Mouse (Mus musculus) liver, adult 2 months (tissue): ENCODE results near the gene Mast1. TPM values are rescaled to one million over a fixed set of nuclear protein-coding genes. Genes with fewer than 3 reads are reported as not detected.
A peak's percentile ranks its signal among the peaks of the same experiment; 100 is the strongest.

Source experiments
- DNase-seq: peaks from one replicate; pipeline ENCODE4 v3.0.0-alpha.2; 2011; ENCODE audit warnings: low read depth, low spot score; ENCODE audit errors: extremely low read depth
- H3K27ac ChIP-seq: fragments of 200-500 bp; replicated peaks from 2 replicates; pipeline ENCODE4 v1.5.1; 2012; ENCODE audit warnings: low read depth, mild to moderate bottlenecking, control low read depth, inconsistent platforms, low read length; ENCODE audit not compliant: insufficient read depth
- H3K27me3 ChIP-seq: fragments of 200-500 bp; 2 replicates; pipeline ENCODE4 v1.6.1; 2012; ENCODE audit warnings: mild to moderate bottlenecking, moderate library complexity, low read length, inconsistent platforms; ENCODE audit not compliant: control insufficient read depth, insufficient read depth
- H3K36me3 ChIP-seq: fragments of 200-500 bp; 2 replicates; pipeline ENCODE4 v1.6.1; 2012; ENCODE audit warnings: low read length, inconsistent platforms; ENCODE audit not compliant: control insufficient read depth, insufficient read depth
- H3K4me1 ChIP-seq: fragments of 200-500 bp; 2 replicates; pipeline ENCODE4 v1.6.1; 2011; ENCODE audit warnings: low read length; ENCODE audit not compliant: control insufficient read depth, insufficient read depth
- H3K4me3 ChIP-seq: fragments of 200-500 bp; 2 replicates; pipeline ENCODE4 v1.5.1; 2011; ENCODE audit warnings: low read depth, mild to moderate bottlenecking, control low read depth, low read length, moderate library complexity; ENCODE audit not compliant: insufficient read depth
- H3K79me2 ChIP-seq: fragments of 200-500 bp; 2 replicates; pipeline ENCODE4 v1.6.1; 2012; ENCODE audit warnings: inconsistent platforms, mild to moderate bottlenecking, low read length, moderate library complexity; ENCODE audit not compliant: control insufficient read depth, insufficient read depth
- H3K9ac ChIP-seq: fragments of 200-500 bp; 2 replicates; pipeline ENCODE4 v1.6.1; 2012; ENCODE audit warnings: low read depth, mild to moderate bottlenecking, control low read depth, inconsistent platforms, low read length
- CTCF ChIP-seq: fragments of 200-500 bp; IDR thresholded peaks from 2 replicates; pipeline ENCODE4 v1.5.1; 2011; ENCODE audit warnings: low read depth, low read length, control low read depth
- POLR2A ChIP-seq: fragments of 200-500 bp; IDR thresholded peaks from 2 replicates; pipeline ENCODE4 v1.6.1; 2011; ENCODE audit warnings: low read length, control low read depth; ENCODE audit not compliant: insufficient read depth; ENCODE audit errors: extremely low read depth
- WGBS: fragments of 180-500 bp; shearing (Covaris S2); methylation state at CpG from one replicate; pipeline ENCODE4 v1.1.7; 2018; 5-methylcytosine and 5-hydroxymethylcytosine counted together
- polyA plus RNA-seq: library from polyadenylated mRNA; depleted of rRNA; stranded (reverse); fragments of >200 nt; gene quantifications from 2 replicates; pipeline ENCODE4 v1.2.3, GENCODE M21; 2012
- total RNA-seq: library from RNA; depleted of rRNA; stranded (reverse); fragments of >200 nt; gene quantifications from 2 replicates; pipeline ENCODE4 v1.2.3, GENCODE M21; 2014

The Mast1 gene
- total and polyA plus RNA-seq, 2 experiments: 0.09 to 0.43 TPM

GRCm38 (mm10) chr8:84915269-84915668, 21.9 kb downstream of the Mast1 start:
- no peak overlapping the region for H3K27ac ChIP-seq
- no peak overlapping the region for H3K4me3 ChIP-seq
- H3K79me2 ChIP-seq: no peaks in the 10 kb centered on the region
- no peak for TF ChIP-seq POLR2A
- no peak for TF ChIP-seq CTCF
- peaks cover 8% of the 10 kb centered on the region; the same call in 1 of the 2 replicates for H3K4me1 ChIP-seq
- no peaks in the 10 kb centered on the region for H3K36me3 ChIP-seq
- WGBS: 92% methylated on average over 8 of the region's 8 CpGs
- H3K9ac ChIP-seq: no peak overlapping the region
- H3K27me3 ChIP-seq: no peaks in the 10 kb centered on the region
- DNase-seq: no peak

GRCm38 (mm10) chr8:84913960-84914359, 23.2 kb downstream of the Mast1 start:
- H3K9ac ChIP-seq: no peak overlapping the region
- H3K79me2 ChIP-seq: peaks cover 4% of the 10 kb centered on the region; the same call in 1 of the 2 replicates
- H3K27ac ChIP-seq: no peak overlapping the region
- H3K4me1 ChIP-seq: peaks cover 11% of the 10 kb centered on the region; the same call in 1 of the 2 replicates
- peak; percentile 65 for DNase-seq
- no peaks in the 10 kb centered on the region for H3K36me3 ChIP-seq
- WGBS: 28% methylated on average over 4 of the region's 4 CpGs
- H3K4me3 ChIP-seq: peak overlapping the region; percentile 12; the same call in 1 of the 2 replicates
- H3K27me3 ChIP-seq: no peaks in the 10 kb centered on the region
- no peak for TF ChIP-seq POLR2A
- TF ChIP-seq CTCF: peak; percentile 52

- 7% methylated on average over 9 of the region's 9 CpGs for whole genome bisulfite sequencing
- H3K79me2 ChIP-seq: peaks cover 4% of the 10 kb centered on the region; the same call in 1 of the 2 replicates
- TF ChIP-seq CTCF (no peak), POLR2A (no peak)
- H3K27me3 ChIP-seq: no peaks in the 10 kb centered on the region
- H3K9ac ChIP-seq: peak overlapping the region; percentile 65
- no peaks in the 10 kb centered on the region for H3K36me3 ChIP-seq
- peak overlapping the region; percentile 55 for H3K4me3 ChIP-seq
- peaks cover 11% of the 10 kb centered on the region; the same call in 1 of the 2 replicates for H3K4me1 ChIP-seq
- DNase-seq: no peak
- peak overlapping the region; percentile 60 for H3K27ac ChIP-seq
These were observed 23.7 kb downstream of the Mast1 start for GRCm38 (mm10) chr8:84913502-84913900.

- peak; percentile 86 for DNase-seq
- Histone ChIP-seq H3K27ac (peak overlapping the region; percentile 60), H3K4me3 (peak overlapping the region; percentile 55)
These were observed 24.2 kb downstream of the Mast1 start for GRCm38 (mm10) chr8:84912895-84913501.

GRCm38 (mm10) chr8:84912391-84912790, 24.8 kb downstream of the Mast1 start:
- 57% methylated on average over 27 of the region's 27 CpGs for WGBS
- Histone ChIP-seq H3K4me1 (peaks cover 11% of the 10 kb centered on the region; the same call in 1 of the 2 replicates), H3K36me3 (no peaks in the 10 kb centered on the region), H3K9ac (no peak overlapping the region; the same call in 1 of the 2 replicates), H3K79me2 (peaks cover 4% of the 10 kb centered on the region; the same call in 1 of the 2 replicates), H3K4me3 (peak overlapping the region; percentile 55; the same call in 1 of the 2 replicates), H3K27ac (no peak overlapping the region), H3K27me3 (no peaks in the 10 kb centered on the region)
- TF ChIP-seq CTCF (no peak), POLR2A (no peak)
- no peak for DNase-seq

More at GRCm38 (mm10) chr8:84912895-84913501, 24.2 kb downstream of the Mast1 start:
- H3K4me1 ChIP-seq: peaks cover 11% of the 10 kb centered on the region; the same call in 1 of the 2 replicates
- peaks cover 4% of the 10 kb centered on the region; the same call in 1 of the 2 replicates for H3K79me2 ChIP-seq
- no peaks in the 10 kb centered on the region for H3K27me3 ChIP-seq
- no peak for TF ChIP-seq CTCF
- TF ChIP-seq POLR2A: peak; percentile 51; the same call in 1 of the 2 replicates
- 3% methylated on average over 55 of the region's 55 CpGs for WGBS
- no peaks in the 10 kb centered on the region for H3K36me3 ChIP-seq
- peak overlapping the region; percentile 65 for H3K9ac ChIP-seq

GRCm38 (mm10) chr8:84911854-84912253, 25.3 kb downstream of the Mast1 start:
- H3K27ac ChIP-seq: no peak overlapping the region
- no peak overlapping the region for H3K4me3 ChIP-seq
- peaks cover 11% of the 10 kb centered on the region; the same call in 1 of the 2 replicates for H3K4me1 ChIP-seq
- H3K9ac ChIP-seq: no peak overlapping the region
- no peak for DNase-seq
- H3K27me3 ChIP-seq: no peaks in the 10 kb centered on the region
- no peaks in the 10 kb centered on the region for H3K36me3 ChIP-seq
- H3K79me2 ChIP-seq: peaks cover 4% of the 10 kb centered on the region; the same call in 1 of the 2 replicates
- no peak for TF ChIP-seq POLR2A
- TF ChIP-seq CTCF: no peak
- WGBS: 95% methylated on average over 9 of the region's 9 CpGs
